Mouse (Mus musculus) embryonic fibroblast, embryonic 13.5 days (primary cell): Measurements from ENCODE around the gene Gnptg. TPM values are rescaled to one million over a fixed set of nuclear protein-coding genes. Genes with fewer than 3 reads are reported as not detected.

Source experiments
- H3K27ac ChIP-seq: 2 replicates; pipeline ENCODE4 v1.5.1; 2012; ENCODE audit warnings: low read length, control low read depth, inconsistent platforms; ENCODE audit not compliant: insufficient read depth
- H3K4me1 ChIP-seq: 2 replicates; pipeline ENCODE4 v1.6.1; 2011; ENCODE audit warnings: low read length; ENCODE audit not compliant: control insufficient read depth, insufficient read depth
- H3K4me3 ChIP-seq: 2 replicates; pipeline ENCODE4 v1.5.1; 2011; ENCODE audit warnings: mild to moderate bottlenecking, control low read depth, low read length; ENCODE audit not compliant: insufficient read depth
- CTCF ChIP-seq: IDR thresholded peaks from 2 replicates; pipeline ENCODE4 v1.5.1; 2011; ENCODE audit warnings: mild to moderate bottlenecking, control low read depth, low read length, moderate library complexity, borderline replicate concordance; ENCODE audit not compliant: insufficient read depth
- POLR2A ChIP-seq: IDR thresholded peaks from 2 replicates; pipeline ENCODE4 v1.6.1; 2011; ENCODE audit warnings: low read depth, mild to moderate bottlenecking, control low read depth, low read length, moderate library complexity
- polyA plus RNA-seq: library from polyadenylated mRNA; stranded (reverse); fragments of >200 nt; gene quantifications from 2 replicates; pipeline ENCODE4 v1.2.4, GENCODE M21; 2011; ENCODE audit warnings: low read depth; ENCODE audit not compliant: missing spikeins, insufficient read length

The Gnptg gene
- 13.9 and 16.1 TPM in 2 replicates for polyA plus RNA-seq

DNA sequence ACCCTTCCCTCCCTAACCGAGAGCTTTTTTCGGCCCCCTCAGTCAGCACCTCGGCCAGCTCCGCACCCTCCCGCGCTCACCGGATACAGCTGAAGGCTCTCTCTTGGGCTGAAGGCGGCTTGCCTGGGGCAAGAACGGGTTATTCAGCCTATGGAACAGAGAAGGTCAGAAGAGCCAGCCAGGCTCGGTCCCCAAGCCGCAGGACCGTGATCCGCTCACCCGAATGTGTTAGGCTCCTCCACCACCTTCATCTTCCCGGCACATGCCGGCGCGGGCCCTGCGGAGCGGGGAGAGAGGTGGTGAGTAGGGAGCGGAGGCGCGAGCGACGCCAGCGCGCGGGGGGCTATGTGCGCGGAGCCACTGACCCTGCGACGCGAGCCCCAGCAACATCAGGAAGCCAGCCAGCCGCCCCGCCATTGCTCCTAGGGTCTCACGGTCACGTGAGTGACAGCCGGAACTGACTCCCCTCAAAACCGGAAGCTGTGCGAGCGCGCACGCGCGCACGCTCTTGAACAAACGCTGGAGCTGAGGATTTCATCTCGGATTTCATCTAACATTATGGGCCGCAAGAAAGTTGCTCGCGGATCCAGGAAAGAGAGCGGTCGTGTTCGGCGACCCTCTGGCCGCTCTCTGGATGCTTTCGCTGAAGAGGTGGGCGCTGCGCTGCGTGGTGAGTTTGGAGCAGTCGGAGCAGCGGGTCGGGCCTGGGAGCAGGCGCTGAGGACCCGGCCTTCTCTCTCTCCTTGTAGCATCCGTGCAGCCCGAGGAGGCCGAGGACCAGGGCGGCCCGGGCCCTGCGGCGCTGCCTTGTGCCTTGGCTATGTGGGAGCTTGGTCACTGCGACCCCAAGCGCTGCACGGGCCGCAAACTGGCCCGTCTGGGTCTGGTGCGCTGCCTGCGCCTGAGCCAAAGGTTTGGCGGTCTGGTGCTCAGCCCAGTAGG is at the start of gene Gnptg, which contains the start of gene Tsr3:
Gene Gnptg, minus strand, starts transcription at position 430 of the 942 bp plus-strand sequence.
Gene Tsr3, plus strand, starts transcription at position 476 of the 942 bp plus-strand sequence.
- Histone ChIP-seq H3K4me1 (no peaks in the 10 kb centered on the region), H3K27ac (peak within 1 kb of the TSS; percentile 56), H3K4me3 (peak within 1 kb of the TSS; percentile 80)
- TF ChIP-seq CTCF (no peak), POLR2A (peak; percentile 66)

DNA sequence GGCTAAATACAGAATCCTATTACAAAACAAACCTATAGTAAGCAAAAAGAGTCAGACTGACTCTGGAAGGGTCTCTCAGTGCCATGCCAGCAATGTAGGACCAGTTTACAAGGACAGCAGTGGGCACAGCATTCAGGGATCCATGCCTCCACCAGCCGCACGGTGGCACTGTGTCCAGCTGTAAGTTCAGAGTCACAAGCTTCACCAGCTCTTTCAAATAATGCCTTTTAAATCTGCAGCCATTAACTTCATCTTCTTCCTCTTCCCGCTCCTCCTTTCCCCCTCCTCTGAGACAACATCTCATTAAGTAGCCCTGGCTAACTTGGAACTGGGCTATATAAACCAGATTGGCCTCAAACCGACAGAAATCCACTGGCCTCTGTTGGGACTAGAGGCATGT is 48.9 kb upstream of the Gnptg start:
- TF ChIP-seq CTCF = peak; percentile 93
- no peak for TF ChIP-seq POLR2A
- no peak overlapping the region for H3K27ac ChIP-seq
- H3K4me1 ChIP-seq = no peaks in the 10 kb centered on the region
- H3K4me3 ChIP-seq = no peak overlapping the region

DNA sequence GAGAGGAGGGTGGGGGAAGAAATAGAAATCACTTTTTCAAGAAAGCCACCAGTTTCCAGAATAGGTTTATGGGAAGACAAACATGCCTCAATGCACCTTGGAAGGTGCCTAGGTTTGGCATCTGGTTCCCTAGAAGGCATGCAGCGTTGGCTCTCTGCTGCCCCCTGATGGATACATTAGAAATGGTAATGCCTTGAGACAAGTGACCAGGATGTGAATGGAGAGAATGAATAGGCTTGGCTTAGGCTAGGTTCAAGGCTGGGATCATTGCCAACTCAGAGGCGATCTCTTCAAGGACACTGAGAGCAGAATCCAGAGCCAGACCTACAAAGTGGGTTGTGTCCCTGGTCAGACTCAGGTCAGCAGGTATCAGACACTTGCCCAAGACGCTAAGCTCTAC is 45.1 kb upstream of the Gnptg start:
- no peak for TF ChIP-seq POLR2A
- TF ChIP-seq CTCF = peak; percentile 80; the same call in 1 of the 2 replicates
- no peak overlapping the region for H3K4me3 ChIP-seq
- no peaks in the 10 kb centered on the region for H3K4me1 ChIP-seq
- H3K27ac ChIP-seq = no peak overlapping the region

DNA sequence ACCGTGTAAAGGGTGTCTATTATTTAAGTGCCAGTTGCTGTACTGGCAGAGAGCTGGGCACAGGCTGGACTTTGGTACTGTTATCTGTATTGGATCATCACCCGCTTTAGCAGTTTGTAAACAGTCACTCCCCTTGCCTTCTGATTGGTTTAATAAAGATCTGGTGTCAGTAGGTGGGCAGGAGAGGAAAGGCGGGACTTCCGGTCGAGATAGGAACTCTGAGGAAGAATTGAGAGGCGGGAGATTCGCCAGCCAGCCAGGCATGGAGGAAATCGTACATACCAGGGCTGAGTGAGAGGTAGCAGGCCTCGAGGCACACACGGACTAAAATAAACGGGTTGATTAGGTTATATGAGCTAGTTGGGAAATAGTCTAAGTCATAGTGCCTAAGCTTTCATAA is 42.2 kb upstream of the Gnptg start:
- H3K4me1 ChIP-seq = no peaks in the 10 kb centered on the region
- H3K4me3 ChIP-seq = no peak overlapping the region
- TF ChIP-seq POLR2A = no peak
- no peak for TF ChIP-seq CTCF
- H3K27ac ChIP-seq = no peak overlapping the region

DNA sequence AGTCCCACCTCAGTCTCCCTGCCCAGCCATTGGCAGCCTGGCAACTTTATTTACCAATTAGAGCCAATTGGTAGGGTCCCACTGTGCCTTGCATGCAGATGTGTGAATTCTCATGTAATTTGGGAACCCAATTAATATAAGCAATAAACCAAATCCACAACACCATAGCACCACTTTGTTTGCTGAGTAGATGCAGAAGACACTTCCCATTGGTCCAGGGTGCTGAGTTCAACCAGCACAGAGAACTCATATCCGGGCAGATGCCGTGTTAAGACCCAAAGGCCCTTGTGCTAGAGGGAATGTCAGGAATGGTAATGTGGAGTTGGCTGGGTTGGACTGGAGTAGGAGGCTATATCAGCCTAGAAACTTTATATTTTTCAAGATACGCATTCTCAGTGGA is 35.9 kb upstream of the Gnptg start:
- TF ChIP-seq POLR2A (no peak), CTCF (no peak)
- Histone ChIP-seq H3K4me1 (no peaks in the 10 kb centered on the region), H3K27ac (no peak overlapping the region), H3K4me3 (no peak overlapping the region)

DNA sequence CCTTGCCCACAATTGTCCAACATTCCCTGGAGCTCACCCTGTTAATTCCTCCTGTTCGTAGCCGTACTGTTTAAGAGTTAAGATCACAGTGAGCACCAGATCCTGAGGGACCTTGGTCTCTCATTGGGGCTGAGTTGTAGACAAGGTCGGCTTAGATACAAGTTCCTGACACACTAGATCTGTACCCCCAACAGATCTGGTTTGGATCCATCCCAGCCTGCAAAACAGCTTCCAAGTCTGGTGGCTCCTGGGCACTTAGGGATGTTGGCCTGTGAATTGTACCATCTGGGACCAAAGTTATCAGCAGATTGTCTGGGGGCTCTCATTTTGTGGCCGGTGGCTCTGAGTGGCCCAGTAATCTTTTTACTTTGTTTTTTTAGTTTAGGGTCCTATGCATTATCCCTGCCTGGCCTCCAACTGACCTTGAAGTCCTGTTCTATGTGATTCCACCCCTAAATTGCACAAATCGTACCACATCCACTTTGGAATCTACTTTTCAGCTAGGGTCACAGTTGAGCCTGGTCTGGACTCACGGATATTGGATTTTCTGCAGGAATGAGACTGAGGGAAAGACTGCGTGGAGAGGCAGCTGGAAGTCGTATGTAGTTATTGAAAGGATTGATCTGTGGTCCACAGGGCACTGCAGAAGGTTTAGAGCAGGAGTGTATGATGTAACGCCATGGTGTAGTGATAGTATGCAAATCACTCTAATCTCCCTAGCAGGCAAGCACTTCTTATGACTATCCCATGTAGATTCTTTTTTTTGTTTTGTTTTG is 34.8 kb upstream of the Gnptg start, which contains the start of gene Ube2i:
Gene Ube2i, minus strand, starts transcription at position 52 of the 776 bp plus-strand sequence.
- TF ChIP-seq CTCF (no peak), POLR2A (no peak; the same call in 1 of the 2 replicates)
- H3K4me1 ChIP-seq = 0 out of 2 replicates have a peak, but pooled peaks cover 6% of the 10 kb centered on the region
- H3K4me3 ChIP-seq = peak within 1 kb of the TSS; percentile 92
- H3K27ac ChIP-seq = peak within 1 kb of the TSS; percentile 98

DNA sequence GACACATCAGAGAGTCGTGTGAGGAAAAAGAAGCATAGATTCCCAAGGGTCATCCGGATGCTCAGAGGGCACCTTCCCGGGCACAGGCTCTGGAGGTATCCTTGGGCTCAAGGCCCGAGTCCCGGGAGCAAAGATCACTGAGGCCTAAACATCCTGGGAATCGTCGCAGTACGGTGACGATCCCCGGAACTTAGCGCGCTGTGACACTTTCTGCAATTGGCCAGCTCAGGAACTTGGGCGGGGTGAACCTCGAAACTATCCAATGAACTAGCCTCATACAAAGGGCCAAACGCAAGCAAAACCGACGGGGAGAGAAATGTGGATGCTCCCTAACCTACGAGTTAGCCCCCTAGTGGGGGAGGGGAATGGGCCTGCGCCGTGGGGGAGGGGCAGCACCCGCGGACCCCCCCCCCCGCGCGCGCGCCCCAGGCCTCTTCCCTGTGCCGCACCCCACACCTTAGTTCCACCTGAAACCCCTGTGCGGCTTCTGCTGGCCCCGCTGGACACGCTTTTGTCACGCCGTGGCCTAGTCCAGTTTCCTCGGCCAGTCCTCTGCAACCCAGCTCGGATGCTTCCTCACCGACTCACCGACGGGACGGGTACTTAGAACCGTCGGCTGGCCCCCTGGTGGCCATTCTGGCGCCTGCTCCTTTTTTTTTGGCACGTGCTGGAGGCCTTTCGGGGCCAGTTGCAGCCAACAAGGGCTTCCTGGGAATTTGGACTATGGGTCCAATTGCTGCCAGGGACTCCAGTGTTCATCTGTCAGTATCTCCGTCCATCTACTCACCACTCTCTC is 34.0 kb upstream of the Gnptg start:
- TF ChIP-seq CTCF (peak; percentile 33; the same call in 1 of the 2 replicates), POLR2A (peak; percentile 59)
- Histone ChIP-seq H3K4me3 (peak overlapping the region; percentile 92), H3K4me1 (0 out of 2 replicates have a peak, but pooled peaks cover 9% of the 10 kb centered on the region), H3K27ac (peak overlapping the region; percentile 98)

DNA sequence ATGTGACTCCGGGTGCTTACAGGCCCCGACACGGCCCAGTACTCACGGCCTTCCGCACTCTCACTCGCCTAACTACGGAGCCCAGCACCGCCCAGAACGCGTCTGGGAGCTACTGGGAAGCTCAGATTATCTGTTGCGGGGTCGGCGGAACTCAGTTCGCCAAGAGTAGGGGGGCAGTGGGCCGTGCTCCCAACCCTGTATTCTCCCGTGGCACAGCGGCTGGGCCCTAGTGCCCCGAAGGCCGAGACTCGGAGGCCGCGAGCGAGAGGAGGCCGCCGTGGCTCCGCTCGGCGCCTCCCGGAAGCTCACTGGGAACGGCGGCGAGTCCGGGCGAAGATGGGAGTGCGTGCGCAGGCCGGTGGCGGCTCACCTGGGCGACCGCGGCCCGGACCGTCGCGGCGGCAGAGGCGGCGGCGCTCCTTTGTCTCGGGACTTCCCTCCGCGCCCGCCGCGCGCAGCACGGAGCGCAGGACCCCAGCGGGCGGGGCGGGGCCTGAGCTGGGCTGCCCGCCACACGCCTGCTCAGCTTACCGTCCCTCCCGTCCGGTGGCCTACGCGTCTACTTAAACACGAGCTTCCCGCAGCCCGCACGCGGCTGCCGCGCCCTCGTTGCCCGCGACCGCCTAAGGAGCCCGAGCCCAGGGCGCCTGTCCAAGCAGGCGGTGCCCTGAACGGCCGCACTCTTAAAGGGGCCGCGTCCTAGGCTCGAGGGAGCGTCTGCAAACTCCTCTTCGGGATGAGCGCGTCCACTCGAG is 33.2 kb upstream of the Gnptg start:
- Histone ChIP-seq H3K27ac (peak overlapping the region; percentile 98), H3K4me3 (peak overlapping the region; percentile 92), H3K4me1 (0 out of 2 replicates have a peak, but pooled peaks cover 9% of the 10 kb centered on the region)
- TF ChIP-seq CTCF (no peak), POLR2A (peak; percentile 57; the same call in 1 of the 2 replicates)
